Mouse (Mus musculus): Measurements from ENCODE around the gene Lrrc31. TPM values are rescaled to one million over a fixed set of nuclear protein-coding genes. Genes with fewer than 3 reads are reported as not detected.

Lrrc31 gene
- polyA plus RNA-seq, 2 experiments = not detected

- no peak for ATAC-seq (ENCODE audit: insufficient read depth)
- no peaks in the 10 kb centered on the region for H3K27me3 ChIP-seq (ENCODE audit: control insufficient read depth, insufficient read depth, low read length)
- no peaks in the 10 kb centered on the region for H3K9me3 ChIP-seq (ENCODE audit: control insufficient read depth, low read length)
- H3K36me3 ChIP-seq (replicated peaks; ENCODE audit: control insufficient read depth, insufficient read depth, low read depth) = no peaks in the 10 kb centered on the region
- no peak overlapping the region for H3K9ac ChIP-seq (replicated peaks)
- no peak overlapping the region for H3K27ac ChIP-seq
- no peaks in the 10 kb centered on the region for H3K4me1 ChIP-seq (replicated peaks; ENCODE audit: control insufficient read depth in 2 of 2, insufficient read depth in 2 of 2, low read length in 1 of 2)
- TF ChIP-seq EP300 (IDR thresholded peaks at IDR 0.05; ENCODE audit: low read depth) (no peak), CTCF (IDR thresholded peaks at IDR 0.05; ENCODE audit: low read depth) (peak; percentile 83)
- WGBS (ENCODE audit: insufficient replicate concordance) = 1% methylated on average over 2 of the region's 2 CpGs
- no peak for DNase-seq (ENCODE audit: low read depth in 3 of 3, low spot score in 3 of 3)
- H3K4me3 ChIP-seq (ENCODE audit: insufficient read depth in 1 of 2, low read depth in 2 of 2, low read length in 2 of 2) = no peak overlapping the region
- no peak overlapping the region for H3K4me2 ChIP-seq (ENCODE audit: low read depth)
Measured at GRCm38 (mm10) chr3:30696346-30696745, 3.3 kb downstream of the Lrrc31 start.

GRCm38 (mm10) chr3:30695661-30696060 lies 4.0 kb downstream of the Lrrc31 start:
- 79% methylated on average over 2 of the region's 2 CpGs for WGBS (ENCODE audit: insufficient replicate concordance)
- H3K27ac ChIP-seq = no peak overlapping the region
- H3K4me2 ChIP-seq (ENCODE audit: low read depth) = no peak overlapping the region
- H3K4me3 ChIP-seq (ENCODE audit: insufficient read depth in 1 of 2, low read depth in 2 of 2, low read length in 2 of 2) = no peak overlapping the region
- DNase-seq (ENCODE audit: low read depth in 3 of 3, low spot score in 3 of 3) = no peak
- no peaks in the 10 kb centered on the region for H3K9me3 ChIP-seq (ENCODE audit: control insufficient read depth, low read length)
- TF ChIP-seq EP300 (IDR thresholded peaks at IDR 0.05; ENCODE audit: low read depth) (no peak), CTCF (IDR thresholded peaks at IDR 0.05; ENCODE audit: low read depth) (no peak)
- no peak overlapping the region for H3K9ac ChIP-seq (replicated peaks)
- no peaks in the 10 kb centered on the region for H3K4me1 ChIP-seq (replicated peaks; ENCODE audit: control insufficient read depth in 2 of 2, insufficient read depth in 2 of 2, low read length in 1 of 2)
- no peaks in the 10 kb centered on the region for H3K36me3 ChIP-seq (replicated peaks; ENCODE audit: control insufficient read depth, insufficient read depth, low read depth)
- no peaks in the 10 kb centered on the region for H3K27me3 ChIP-seq (ENCODE audit: control insufficient read depth, insufficient read depth, low read length)
- no peak for ATAC-seq (ENCODE audit: insufficient read depth)

- no peaks in the 10 kb centered on the region for H3K9me3 ChIP-seq (ENCODE audit: control insufficient read depth, low read length)
- H3K27me3 ChIP-seq (ENCODE audit: control insufficient read depth, insufficient read depth, low read length) = no peaks in the 10 kb centered on the region
- TF ChIP-seq EP300 (IDR thresholded peaks at IDR 0.05; ENCODE audit: low read depth) (no peak), CTCF (IDR thresholded peaks at IDR 0.05; ENCODE audit: low read depth) (no peak)
- H3K4me3 ChIP-seq (ENCODE audit: insufficient read depth in 1 of 2, low read depth in 2 of 2, low read length in 2 of 2) = no peak overlapping the region
- no peak overlapping the region for H3K27ac ChIP-seq
- H3K9ac ChIP-seq (replicated peaks) = no peak overlapping the region
- H3K4me1 ChIP-seq (replicated peaks; ENCODE audit: control insufficient read depth in 2 of 2, insufficient read depth in 2 of 2, low read length in 1 of 2) = no peaks in the 10 kb centered on the region
- no peak for DNase-seq (ENCODE audit: low read depth in 3 of 3, low spot score in 3 of 3)
- no peak for ATAC-seq (ENCODE audit: insufficient read depth)
- no peaks in the 10 kb centered on the region for H3K36me3 ChIP-seq (replicated peaks; ENCODE audit: control insufficient read depth, insufficient read depth, low read depth)
- 36% methylated on average over 7 of the region's 7 CpGs for WGBS (ENCODE audit: insufficient replicate concordance)
- no peak overlapping the region for H3K4me2 ChIP-seq (ENCODE audit: low read depth)
Measured at GRCm38 (mm10) chr3:30690976-30691375, 8.7 kb downstream of the Lrrc31 start.

DNA sequence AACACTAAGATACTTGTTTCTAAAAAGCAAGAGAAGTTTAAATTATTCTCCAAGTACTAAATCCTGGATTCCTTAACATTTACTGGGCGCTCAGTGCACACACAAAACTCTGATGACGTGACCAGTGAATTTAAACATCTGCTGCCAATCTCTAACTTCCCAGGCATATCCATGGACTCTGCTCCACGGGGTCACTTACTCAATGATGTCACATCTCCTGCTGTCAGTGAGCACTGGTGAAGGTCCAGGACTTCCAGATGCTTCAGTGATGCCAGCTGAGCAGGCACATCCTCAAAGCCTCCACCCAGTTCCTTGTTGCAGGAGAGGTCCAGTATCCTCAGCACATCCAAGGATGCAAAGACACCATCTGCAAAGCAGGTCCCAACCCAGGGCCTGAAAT lies 12.4 kb downstream of the Lrrc31 start:
- no peak for TF ChIP-seq CTCF (IDR thresholded peaks at IDR 0.05; ENCODE audit: low read depth)
- no peak for TF ChIP-seq EP300 (IDR thresholded peaks at IDR 0.05; ENCODE audit: low read depth)
- Histone ChIP-seq H3K27me3 (ENCODE audit: control insufficient read depth, insufficient read depth, low read length) (no peaks in the 10 kb centered on the region), H3K9me3 (ENCODE audit: control insufficient read depth, low read length) (no peaks in the 10 kb centered on the region), H3K4me3 (ENCODE audit: insufficient read depth in 1 of 2, low read depth in 2 of 2, low read length in 2 of 2) (no peak overlapping the region), H3K4me1 (replicated peaks; ENCODE audit: control insufficient read depth in 2 of 2, insufficient read depth in 2 of 2, low read length in 1 of 2) (no peaks in the 10 kb centered on the region; a peak in 1 of 4 replicates), H3K36me3 (replicated peaks; ENCODE audit: control insufficient read depth, insufficient read depth, low read depth) (no peaks in the 10 kb centered on the region), H3K4me2 (ENCODE audit: low read depth) (no peak overlapping the region), H3K27ac (no peak overlapping the region), H3K9ac (replicated peaks) (no peak overlapping the region)
- WGBS (ENCODE audit: insufficient replicate concordance) = 50% methylated on average over 3 of the region's 3 CpGs
- DNase-seq (ENCODE audit: low read depth in 3 of 3, low spot score in 3 of 3) (no peak), ATAC-seq (ENCODE audit: insufficient read depth) (no peak)

DNA sequence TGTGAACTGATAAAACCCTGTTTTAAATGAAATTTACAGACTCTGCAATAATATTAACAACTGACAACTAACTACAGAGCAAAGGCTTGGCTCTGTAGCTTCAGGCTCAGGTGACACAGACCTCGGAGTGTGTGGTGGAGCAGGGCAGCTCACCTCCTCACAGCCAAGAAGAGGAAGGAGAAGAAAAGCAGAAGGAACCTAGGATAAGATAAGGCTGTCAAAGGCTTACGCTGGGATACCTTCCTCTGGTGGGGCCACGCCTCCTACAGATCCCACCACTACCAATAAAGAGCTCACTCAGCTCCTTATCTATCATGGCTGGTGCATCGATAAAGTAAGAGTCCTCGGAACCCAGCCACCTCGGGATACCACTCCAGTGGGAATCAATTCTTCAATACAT lies 16.5 kb downstream of the Lrrc31 start:
- ATAC-seq (ENCODE audit: insufficient read depth) (no peak), DNase-seq (ENCODE audit: low read depth in 3 of 3, low spot score in 3 of 3) (no peak)
- Histone ChIP-seq H3K27ac (no peak overlapping the region), H3K9me3 (ENCODE audit: control insufficient read depth, low read length) (no peaks in the 10 kb centered on the region), H3K36me3 (replicated peaks; ENCODE audit: control insufficient read depth, insufficient read depth, low read depth) (no peaks in the 10 kb centered on the region), H3K9ac (replicated peaks) (no peak overlapping the region), H3K4me3 (ENCODE audit: insufficient read depth in 1 of 2, low read depth in 2 of 2, low read length in 2 of 2) (no peak overlapping the region), H3K4me1 (replicated peaks; ENCODE audit: control insufficient read depth in 2 of 2, insufficient read depth in 2 of 2, low read length in 1 of 2) (no peaks in the 10 kb centered on the region; a peak in 1 of 4 replicates), H3K4me2 (ENCODE audit: low read depth) (no peak overlapping the region), H3K27me3 (ENCODE audit: control insufficient read depth, insufficient read depth, low read length) (no peaks in the 10 kb centered on the region)
- 10% methylated on average over 6 of the region's 6 CpGs for WGBS (ENCODE audit: insufficient replicate concordance)
- no peak for TF ChIP-seq EP300 (IDR thresholded peaks at IDR 0.05; ENCODE audit: low read depth)
- no peak for TF ChIP-seq CTCF (IDR thresholded peaks at IDR 0.05; ENCODE audit: low read depth)
